Mouse (Mus musculus) heart, embryonic 14.5 days (tissue): ENCODE results near the gene Tmem217. TPM values are rescaled to one million over a fixed set of nuclear protein-coding genes. Genes with fewer than 3 reads are reported as not detected.

ENCODE experiments used
- ATAC-seq: fragments of 200-750 bp; cut with Nextera tagmentation; 2 replicates; pipeline ENCODE4 v1.8.0; 2017; ENCODE audit warnings: low read depth, moderate TSS enrichment; ENCODE audit not compliant: insufficient number of reproducible peaks, insufficient read depth, low FRiP score
- H3K27ac ChIP-seq, 2 experiments: fragments of 200-500 bp in 1 of 2; fragments of 300-500 bp in 1 of 2; sonication (generic) in 1 of 2; replicated peaks in 1 of 2; 2 replicates each; pipeline ENCODE4 v1.5.1; 2012 to 2014; ENCODE audit warnings: low read depth in 2 of 2, low read length in 2 of 2, control low read depth in 1 of 2, mild to moderate bottlenecking in 1 of 2, mixed read lengths in 1 of 2; ENCODE audit not compliant: control insufficient read depth in 1 of 2, insufficient read depth in 1 of 2
- H3K27me3 ChIP-seq: fragments of 300-500 bp; sonication (generic); 2 replicates; pipeline ENCODE4 v1.6.1; 2014; ENCODE audit warnings: mild to moderate bottlenecking, low read length, control low read depth; ENCODE audit not compliant: control insufficient read depth, insufficient read depth
- H3K36me3 ChIP-seq: fragments of 300-500 bp; sonication (generic); 2 replicates; pipeline ENCODE4 v1.6.1; 2014; ENCODE audit warnings: mild to moderate bottlenecking, control low read depth, low read length, mixed read lengths; ENCODE audit not compliant: control insufficient read depth, insufficient read depth
- H3K4me1 ChIP-seq, 2 experiments: fragments of 200-500 bp in 1 of 2; fragments of 300-500 bp in 1 of 2; sonication (generic) in 1 of 2; 2 replicates each; pipeline ENCODE4 v1.6.1; 2012 to 2014; ENCODE audit warnings: low read length in 2 of 2, control low read depth in 1 of 2, mixed read lengths in 1 of 2; ENCODE audit not compliant: control insufficient read depth in 2 of 2, insufficient read depth in 2 of 2
- H3K4me2 ChIP-seq: fragments of 300-500 bp; sonication (generic); 2 replicates; pipeline ENCODE4 v1.6.1; 2014; ENCODE audit warnings: mild to moderate bottlenecking, low read length
- H3K4me3 ChIP-seq, 2 experiments: fragments of 200-500 bp in 1 of 2; fragments of 300-500 bp in 1 of 2; sonication (generic) in 1 of 2; 2 replicates each; pipeline ENCODE4 v1.5.1; 2012 to 2014; ENCODE audit warnings: low read length in 2 of 2, mild to moderate bottlenecking in 2 of 2, control low read depth in 1 of 2, low read depth in 1 of 2, moderate library complexity in 1 of 2; ENCODE audit not compliant: control insufficient read depth in 1 of 2, insufficient read depth in 1 of 2
- H3K9ac ChIP-seq: fragments of 300-500 bp; sonication (generic); 2 replicates; pipeline ENCODE4 v1.6.1; 2014; ENCODE audit warnings: mild to moderate bottlenecking, low read length
- H3K9me3 ChIP-seq: fragments of 300-500 bp; sonication (generic); 2 replicates; pipeline ENCODE4 v1.6.1; 2016; ENCODE audit warnings: low read length, control low read depth; ENCODE audit not compliant: control insufficient read depth
- WGBS: fragments of 180-500 bp; shearing (Covaris S2); extraction: QIAGEN DNeasy Blood & Tissue Kit; methylation state at CpG from one replicate; pipeline ENCODE4 v1.1.7; 2014; 5-methylcytosine and 5-hydroxymethylcytosine counted together
- polyA plus RNA-seq: library from polyadenylated mRNA; unstranded; fragments of >200 nt; fragmentation: Nextera tagmentation; extraction: Ambion mirVana; gene quantifications from 2 replicates; pipeline ENCODE4 v1.2.1, GENCODE M21; 2014

Tmem217 gene
- polyA plus RNA-seq, 1 experiment from 2014 or later, result 0.41 TPM

DNA sequence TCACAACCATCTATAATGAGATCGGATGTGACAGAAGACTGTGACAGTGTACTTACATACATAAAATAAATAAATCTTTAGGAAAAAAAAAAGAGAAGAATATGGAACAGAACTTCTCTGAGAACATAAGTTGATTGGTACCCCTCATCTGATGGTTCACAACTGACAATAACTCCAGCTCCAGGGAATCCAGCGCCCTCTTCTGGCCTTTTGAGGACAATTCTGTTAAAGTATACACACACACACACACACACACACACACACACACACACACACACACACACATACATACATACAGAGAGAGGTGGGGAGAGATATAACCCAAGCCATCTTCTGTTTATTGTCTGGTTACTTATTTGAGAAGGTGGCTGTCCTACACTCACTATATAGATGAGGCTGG lies 67.8 kb downstream of the Tmem217 start:
- no peak for ATAC-seq
- 89% methylated on average over 2 of the region's 2 CpGs for WGBS
- H3K27me3 ChIP-seq, result no peaks in the 10 kb centered on the region
- no peak overlapping the region for H3K4me3 ChIP-seq
- no peak overlapping the region for H3K27ac ChIP-seq
- H3K9ac ChIP-seq, result no peak overlapping the region
- H3K4me2 ChIP-seq, result no peak overlapping the region
- no peaks in the 10 kb centered on the region for H3K9me3 ChIP-seq
- peaks cover 2 to 8% of the 10 kb centered on the region in 2 experiments; a peak in 3 of 4 replicates for H3K4me1 ChIP-seq
- H3K36me3 ChIP-seq, result no peaks in the 10 kb centered on the region

DNA sequence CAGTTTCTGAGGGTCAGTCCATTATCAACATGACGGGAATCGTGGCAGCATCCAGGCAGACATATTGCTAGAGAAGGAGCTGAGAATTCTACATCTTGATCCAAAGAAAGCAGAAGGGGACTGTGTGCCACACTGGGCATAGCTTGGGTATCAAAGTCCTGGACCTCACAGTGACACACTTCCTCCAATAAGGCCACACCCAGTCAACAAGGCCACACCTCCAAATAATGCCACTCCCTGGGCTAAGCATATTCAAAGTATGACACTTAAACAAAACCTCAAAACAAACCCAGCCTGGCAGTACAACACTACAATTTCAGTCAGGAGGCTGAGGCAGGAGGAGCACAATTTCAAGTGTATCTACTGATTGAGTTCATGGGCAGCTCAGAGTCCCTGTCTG lies 68.9 kb downstream of the Tmem217 start:
- H3K4me1 ChIP-seq, result no peaks in the 10 kb centered on the region; a peak in 1 of 4 replicates
- ATAC-seq, result no peak
- 96% methylated on average over 2 of the region's 2 CpGs for WGBS

DNA sequence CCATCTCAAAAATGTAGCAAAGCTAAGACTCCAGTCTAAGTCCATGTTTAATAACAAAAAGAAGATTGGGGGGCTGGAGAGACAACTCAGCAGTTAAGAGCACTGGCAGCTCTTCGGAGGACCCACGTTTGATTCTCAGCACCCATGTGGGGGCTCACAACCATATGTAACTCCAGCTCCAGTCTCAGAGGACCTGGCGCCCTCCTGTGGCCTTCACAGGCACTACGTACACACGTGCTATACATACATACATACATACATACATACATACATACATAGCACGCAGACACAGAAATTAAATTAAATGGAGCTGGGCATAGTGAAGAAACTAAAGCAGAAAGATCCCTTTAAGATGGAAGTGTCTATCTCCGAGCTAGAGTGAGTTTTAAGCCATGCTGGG lies 69.6 kb downstream of the Tmem217 start:
- no peak for ATAC-seq
- H3K4me2 ChIP-seq, result no peak overlapping the region
- 87% methylated on average over 7 of the region's 7 CpGs for WGBS

More for the DNA sequence above, 68.9 kb downstream of the Tmem217 start:
- Histone ChIP-seq H3K9me3 (no peaks in the 10 kb centered on the region), H3K27me3 (no peaks in the 10 kb centered on the region), H3K4me3 (no peak overlapping the region), H3K27ac (no peak overlapping the region), H3K4me2 (no peak overlapping the region), H3K36me3 (no peaks in the 10 kb centered on the region), H3K9ac (no peak overlapping the region)

DNA sequence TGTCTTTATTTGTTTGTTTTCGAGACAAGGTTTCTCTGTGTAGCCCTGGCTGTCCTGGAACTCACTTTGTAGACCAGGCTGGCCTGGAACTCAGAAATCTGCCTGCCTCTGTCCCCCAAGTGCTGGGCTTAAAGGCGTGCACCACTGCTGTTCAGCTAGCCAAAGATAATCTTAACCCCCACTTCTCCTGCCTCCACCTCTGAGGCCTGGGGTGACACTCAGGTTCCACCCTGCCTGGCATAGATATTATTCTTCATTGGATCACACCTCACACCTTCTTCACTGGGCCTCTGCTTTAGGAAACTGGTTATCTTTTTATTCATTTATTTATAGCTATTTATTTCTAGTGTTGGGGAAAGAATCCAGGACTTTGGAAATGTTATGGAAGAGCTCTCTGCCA lies 71.9 kb downstream of the Tmem217 start:
- H3K36me3 ChIP-seq, result no peaks in the 10 kb centered on the region
- H3K27ac ChIP-seq, result no peak overlapping the region
- WGBS, result 87% methylated on average over 2 of the region's 2 CpGs
- no peak overlapping the region for H3K4me3 ChIP-seq
- H3K4me1 ChIP-seq, result no peaks in the 10 kb centered on the region; a peak in 1 of 4 replicates
- no peaks in the 10 kb centered on the region for H3K27me3 ChIP-seq
- no peak overlapping the region for H3K4me2 ChIP-seq
- ATAC-seq, result no peak
- H3K9ac ChIP-seq, result no peak overlapping the region
- no peaks in the 10 kb centered on the region for H3K9me3 ChIP-seq

More for the DNA sequence above, 69.6 kb downstream of the Tmem217 start:
- H3K4me3 ChIP-seq, result no peak overlapping the region
- no peak overlapping the region for H3K9ac ChIP-seq
- H3K27me3 ChIP-seq, result no peaks in the 10 kb centered on the region
- H3K27ac ChIP-seq, result no peak overlapping the region
- H3K36me3 ChIP-seq, result no peaks in the 10 kb centered on the region
- no peaks in the 10 kb centered on the region; a peak in 1 of 4 replicates for H3K4me1 ChIP-seq
- no peaks in the 10 kb centered on the region for H3K9me3 ChIP-seq

DNA sequence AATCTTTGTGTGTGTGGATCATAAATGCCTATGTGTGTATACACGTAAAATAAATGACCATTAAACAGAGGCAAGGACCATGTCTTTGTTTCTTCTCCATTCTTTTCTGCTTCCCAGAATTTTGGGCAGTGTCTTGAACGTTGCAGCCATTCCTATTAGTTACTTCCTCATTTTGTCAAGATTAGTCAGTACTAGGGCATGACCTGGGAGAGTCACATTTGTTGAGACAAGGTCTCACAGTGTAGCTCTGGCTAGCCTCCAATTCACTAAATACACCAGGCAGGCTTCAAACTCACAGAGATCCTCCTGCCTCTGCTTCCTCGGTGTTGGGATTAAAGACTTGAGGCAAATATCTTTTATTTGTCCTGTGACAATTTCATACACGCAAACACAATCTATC lies 73.9 kb downstream of the Tmem217 start:
- Histone ChIP-seq H3K27me3 (no peaks in the 10 kb centered on the region), H3K36me3 (no peaks in the 10 kb centered on the region), H3K9ac (no peak overlapping the region), H3K4me2 (no peak overlapping the region), H3K4me3 (no peak overlapping the region), H3K4me1 (no peaks in the 10 kb centered on the region; a peak in 1 of 4 replicates), H3K27ac (no peak overlapping the region), H3K9me3 (no peaks in the 10 kb centered on the region)
- WGBS, result 90% methylated on average over 4 of the region's 4 CpGs
- no peak for ATAC-seq

DNA sequence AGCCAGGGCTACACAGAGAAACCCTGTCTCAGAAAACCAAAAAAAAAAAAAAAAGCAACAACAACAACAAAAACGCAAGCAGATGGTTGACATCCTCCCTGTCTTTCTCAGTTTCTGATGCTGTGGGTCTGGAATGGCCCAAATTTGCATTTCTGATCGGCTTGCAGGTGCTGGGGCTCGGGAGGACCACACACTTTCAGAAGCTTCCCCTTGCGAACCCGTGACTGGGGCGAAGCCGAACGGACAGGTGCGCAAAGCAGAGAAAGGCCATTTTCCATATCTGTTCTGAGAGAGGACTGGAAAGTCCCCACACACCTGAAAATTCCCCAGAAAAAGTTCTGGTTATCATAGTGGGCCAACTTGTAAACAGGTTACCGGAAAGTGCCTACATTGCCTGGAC lies 74.8 kb downstream of the Tmem217 start:
- no peak overlapping the region for H3K4me2 ChIP-seq
- 94% methylated on average over 10 of the region's 10 CpGs for WGBS
- H3K27me3 ChIP-seq, result no peaks in the 10 kb centered on the region
- H3K9ac ChIP-seq, result no peak overlapping the region
- no peaks in the 10 kb centered on the region; a peak in 1 of 4 replicates for H3K4me1 ChIP-seq
- no peak overlapping the region for H3K27ac ChIP-seq
- no peak for ATAC-seq
- no peak overlapping the region for H3K4me3 ChIP-seq
- H3K36me3 ChIP-seq, result no peaks in the 10 kb centered on the region
- H3K9me3 ChIP-seq, result no peaks in the 10 kb centered on the region

DNA sequence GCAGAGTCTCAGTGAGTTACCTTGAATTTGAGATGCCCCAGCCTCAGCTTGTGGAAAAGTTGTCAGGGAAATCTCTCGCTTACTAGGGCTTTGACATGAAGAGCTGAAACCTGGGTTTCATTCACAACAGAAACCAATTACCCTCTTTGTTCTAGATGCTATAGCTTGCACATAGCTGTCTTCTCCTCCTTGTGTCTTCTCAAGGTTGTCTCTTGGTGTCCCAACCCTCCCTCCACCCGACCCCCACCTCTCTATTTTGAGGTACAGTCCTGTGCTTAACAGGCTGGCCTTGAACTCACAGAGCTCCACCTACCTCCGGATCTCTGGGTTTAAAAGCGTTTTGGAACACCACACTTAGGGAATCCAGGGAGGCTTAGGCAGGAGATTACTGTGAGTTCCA lies 75.7 kb downstream of the Tmem217 start:
- ATAC-seq, result no peak
- Histone ChIP-seq H3K4me1 (no peaks in the 10 kb centered on the region; a peak in 1 of 4 replicates), H3K27me3 (no peaks in the 10 kb centered on the region), H3K27ac (no peak overlapping the region), H3K9me3 (no peaks in the 10 kb centered on the region), H3K4me2 (no peak overlapping the region), H3K9ac (no peak overlapping the region), H3K36me3 (no peaks in the 10 kb centered on the region), H3K4me3 (no peak overlapping the region)
- 73% methylated on average over 4 of the region's 4 CpGs for WGBS
